Mouse (Mus musculus) E14TG2a.4 (cell line): ENCODE data around the gene Tmc3.

Experiments used
- CTCF ChIP-seq: conservative IDR thresholded peaks from 2 replicates; pipeline ENCODE4 v1.5.1; 2014; ENCODE audit warnings: low read length
- NANOG ChIP-seq: IDR thresholded peaks from 2 replicates; pipeline ENCODE4 v1.6.1; 2014; ENCODE audit warnings: borderline replicate concordance, low read length, mixed read lengths
- POU5F1 ChIP-seq: IDR thresholded peaks from 2 replicates; pipeline ENCODE4 v1.6.1; 2014; ENCODE audit warnings: low read length, borderline replicate concordance

DNA sequence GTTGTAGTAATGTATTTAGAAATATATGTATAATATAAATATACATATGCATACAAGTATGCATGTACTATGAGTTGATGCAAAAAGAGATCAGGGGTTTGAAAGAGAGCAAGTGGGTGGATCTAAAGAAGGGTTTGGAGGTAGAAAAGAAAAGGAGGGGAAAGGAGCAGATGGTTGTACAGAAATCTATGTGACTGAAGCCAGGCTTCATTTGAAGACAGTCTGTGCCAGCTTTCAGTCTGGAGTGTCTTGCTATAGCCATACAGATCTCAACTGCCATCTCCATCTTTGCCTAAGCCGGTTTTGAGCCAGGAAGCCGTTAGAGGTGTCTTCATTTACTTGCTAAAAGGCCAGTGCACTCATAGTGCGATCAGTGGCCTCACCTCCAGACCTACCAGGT lies 30.5 kb downstream of the Tmc3 start:
- TF ChIP-seq CTCF (no peak), NANOG (no peak), POU5F1 (no peak)
